Mouse (Mus musculus) neural tube, embryonic 10.5 days (tissue): ENCODE data around the gene Bahcc1.
A peak's percentile ranks its signal among the peaks of the same experiment; 100 is the strongest.

Experiments
- DNase-seq: peaks from one replicate; pipeline ENCODE4 v3.0.0-alpha.2; 2017; ENCODE audit warnings: low spot score; ENCODE audit errors: extremely low spot score

Bahcc1 gene

GRCm38 (mm10) chr11:120259792-120260768 is 27.3 kb downstream of the Bahcc1 start:
- DNase-seq: no peak

GRCm38 (mm10) chr11:120260769-120261150 is 28.0 kb downstream of the Bahcc1 start:
- DNase-seq: no peak

GRCm38 (mm10) chr11:120261416-120262355 is 28.9 kb downstream of the Bahcc1 start:
- no peak for DNase-seq

GRCm38 (mm10) chr11:120262356-120262901 is 29.7 kb downstream of the Bahcc1 start:
- DNase-seq: peak; percentile 71

- no peak for DNase-seq
Observed at GRCm38 (mm10) chr11:120263176-120263575, 30.4 kb downstream of the Bahcc1 start.

GRCm38 (mm10) chr11:120264008-120264407 is 31.3 kb downstream of the Bahcc1 start:
- no peak for DNase-seq

GRCm38 (mm10) chr11:120265458-120265857 is 32.7 kb downstream of the Bahcc1 start:
- DNase-seq: no peak

GRCm38 (mm10) chr11:120266259-120266758 is 33.6 kb downstream of the Bahcc1 start:
- no peak for DNase-seq

GRCm38 (mm10) chr11:120267274-120267673 is 34.5 kb downstream of the Bahcc1 start:
- DNase-seq: no peak

GRCm38 (mm10) chr11:120267676-120268075 is 34.9 kb downstream of the Bahcc1 start:
- no peak for DNase-seq

GRCm38 (mm10) chr11:120268195-120268967 is 35.6 kb downstream of the Bahcc1 start:
- no peak for DNase-seq

- DNase-seq: no peak
Observed at GRCm38 (mm10) chr11:120269007-120269406, 36.3 kb downstream of the Bahcc1 start.

- DNase-seq: no peak
Observed at GRCm38 (mm10) chr11:120269498-120270104, 36.9 kb downstream of the Bahcc1 start.

GRCm38 (mm10) chr11:120279335-120279734 is 46.6 kb downstream of the Bahcc1 start:
- no peak for DNase-seq

- DNase-seq: peak; percentile 62
Observed at GRCm38 (mm10) chr11:120280281-120280773, 47.6 kb downstream of the Bahcc1 start.

GRCm38 (mm10) chr11:120280774-120281173 is 48.0 kb downstream of the Bahcc1 start:
- no peak for DNase-seq

- no peak for DNase-seq
Observed at GRCm38 (mm10) chr11:120281197-120281596, 48.5 kb downstream of the Bahcc1 start.

- DNase-seq: no peak
Observed at GRCm38 (mm10) chr11:120283542-120283941, 50.8 kb downstream of the Bahcc1 start.

GRCm38 (mm10) chr11:120289644-120290043 is 56.9 kb downstream of the Bahcc1 start:
- no peak for DNase-seq

- no peak for DNase-seq
Observed at GRCm38 (mm10) chr11:120290266-120290665, 57.5 kb downstream of the Bahcc1 start.
